Mouse (Mus musculus) stomach, postnatal 0 days (tissue): ENCODE data around the gene Tpr.

Source experiments
- CTCF ChIP-seq: IDR thresholded peaks from 2 replicates; pipeline ENCODE4 v1.5.1; 2016; ENCODE audit warnings: antibody characterized with exemption, low read depth, mild to moderate bottlenecking, moderate library complexity
- EP300 ChIP-seq: optimal IDR thresholded peaks from 2 replicates; pipeline ENCODE3; 2016; ENCODE audit warnings: antibody characterized with exemption

- TF ChIP-seq CTCF (no peak), EP300 (no peak)
Observed at GRCm38 (mm10) chr1:150396001-150396400, 3.4 kb downstream of the Tpr start.
